ENCODE assay signal across 1 mouse cellular context in genomic region chr3:109129768-109130167, GRCm38 (mm10).
TF ChIP-seq lines count a peak whose summit lies in the region.

No protein-coding gene starts in this region.

TF ChIP-seq in MEL, 35 proteins besides CTCF, POLR2A, EP300 and RAD21 (continued from another document):
- TF ChIP-seq MEF2A (IDR thresholded peaks at IDR 0.05; ENCODE audit: extremely low read depth, insufficient replicate concordance, low read depth, low read length, poor library complexity, severe bottlenecking), result no peak
- TF ChIP-seq BHLHE40 (IDR thresholded peaks at IDR 0.05; ENCODE audit: borderline replicate concordance, low read depth, low read length), result no peak
- no peak for TF ChIP-seq TAL1 (IDR thresholded peaks at IDR 0.05; ENCODE audit: low read length)
- no peak for TF ChIP-seq CHD1 (IDR thresholded peaks at IDR 0.05; ENCODE audit: low read depth, low read length)
- no peak for TF ChIP-seq NRF1 (IDR thresholded peaks at IDR 0.05; ENCODE audit: insufficient read depth, low read depth, low read length, poor library complexity, severe bottlenecking)
- no peak for TF ChIP-seq UBTF (IDR thresholded peaks at IDR 0.05; ENCODE audit: borderline replicate concordance, insufficient read depth, low read depth, low read length)
- no peak for TF ChIP-seq RCOR1 (IDR thresholded peaks at IDR 0.05; ENCODE audit: low read depth, low read length)
- TF ChIP-seq POLR2AphosphoS2 (IDR thresholded peaks at IDR 0.05; ENCODE audit: low read length), result no peak
